Mouse (Mus musculus) neural tube, embryonic 12.5 days (tissue): ENCODE measurements around the gene Dyrk1a. TPM values are rescaled to one million over a fixed set of nuclear protein-coding genes. Genes with fewer than 3 reads are reported as not detected.

Experiments
- ATAC-seq: fragments of 200-750 bp; cut with Nextera tagmentation; 2 replicates; pipeline ENCODE4 v1.8.0; 2017; ENCODE audit warnings: low read depth, mild to moderate bottlenecking, moderate TSS enrichment, moderate library complexity; ENCODE audit not compliant: low FRiP score
- H3K27ac ChIP-seq: fragments of 300-500 bp; sonication (generic); 2 replicates; pipeline ENCODE4 v1.5.1; 2016
- H3K27me3 ChIP-seq: fragments of 300-500 bp; sonication (generic); replicated peaks from 2 replicates; pipeline ENCODE4 v1.6.1; 2016; ENCODE audit warnings: mild to moderate bottlenecking
- H3K36me3 ChIP-seq: fragments of 300-500 bp; sonication (generic); 2 replicates; pipeline ENCODE4 v1.6.1; 2016; ENCODE audit warnings: mild to moderate bottlenecking
- H3K4me1 ChIP-seq: fragments of 300-500 bp; sonication (generic); 2 replicates; pipeline ENCODE4 v1.6.1; 2016
- H3K4me2 ChIP-seq: fragments of 300-500 bp; sonication (generic); replicated peaks from 2 replicates; pipeline ENCODE4 v1.6.1; 2016; ENCODE audit warnings: mild to moderate bottlenecking
- H3K4me3 ChIP-seq: fragments of 300-500 bp; sonication (generic); 2 replicates; pipeline ENCODE4 v1.5.1; 2016
- H3K9ac ChIP-seq: fragments of 300-500 bp; sonication (generic); 2 replicates; pipeline ENCODE4 v1.6.1; 2016; ENCODE audit warnings: mild to moderate bottlenecking
- H3K9me3 ChIP-seq: fragments of 300-500 bp; sonication (generic); 2 replicates; pipeline ENCODE4 v1.6.1; 2016; ENCODE audit warnings: mild to moderate bottlenecking
- WGBS: fragments of 180-500 bp; shearing (Covaris S2); methylation state at CpG from one replicate; pipeline ENCODE4 v1.1.7; 2016; 5-methylcytosine and 5-hydroxymethylcytosine counted together
- polyA plus RNA-seq: library from polyadenylated mRNA; unstranded; fragments of >200 nt; fragmentation: Nextera tagmentation; extraction: Ambion mirVana; gene quantifications from 2 replicates; pipeline ENCODE4 v1.2.1, GENCODE M21; 2016

The Dyrk1a gene
- polyA plus RNA-seq, 1 experiment from 2014 or later: 10.0 TPM

DNA sequence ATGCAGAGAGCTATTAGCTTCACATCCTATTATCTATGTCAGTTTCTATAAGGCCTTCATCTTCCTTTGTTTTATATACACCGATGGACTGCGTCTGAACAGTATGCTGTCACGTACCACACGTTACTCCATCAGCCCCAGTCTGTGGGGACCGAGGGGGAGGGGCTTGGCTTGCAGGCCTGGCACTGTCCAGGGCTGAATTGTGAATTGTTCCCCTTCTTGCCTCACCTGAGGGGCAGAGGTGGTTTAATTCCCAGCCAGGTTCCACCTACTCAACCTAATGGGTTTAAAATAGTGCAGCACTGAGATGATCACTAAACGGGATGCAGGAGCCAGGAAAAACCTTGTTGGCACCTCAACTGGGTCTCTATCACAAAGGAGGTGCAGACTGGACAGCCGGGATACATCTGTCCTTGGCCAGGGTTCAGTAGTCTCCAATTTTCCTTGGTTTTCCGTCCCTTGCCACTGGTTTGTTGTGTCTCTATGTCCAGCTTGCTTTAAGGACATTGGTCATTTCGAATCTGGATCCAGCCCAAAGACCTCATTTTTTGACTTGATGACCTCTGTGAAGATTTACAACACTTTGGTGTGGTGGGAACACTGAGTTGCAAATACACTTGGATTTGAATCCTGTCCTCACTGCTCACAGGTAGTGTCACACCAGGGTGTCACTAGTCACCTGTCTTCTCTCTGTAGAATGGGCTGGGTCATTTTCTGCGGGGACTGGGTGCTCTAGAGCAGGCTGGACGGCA is 2.8 kb upstream of the Dyrk1a start:
- H3K4me1 ChIP-seq: peaks cover 7% of the 10 kb centered on the region
- no peaks in the 10 kb centered on the region for H3K36me3 ChIP-seq
- no peak overlapping the region for H3K4me2 ChIP-seq
- H3K27ac ChIP-seq: no peak overlapping the region
- H3K27me3 ChIP-seq: no peaks in the 10 kb centered on the region
- no peak overlapping the region for H3K9ac ChIP-seq
- no peak overlapping the region for H3K4me3 ChIP-seq
- no peaks in the 10 kb centered on the region for H3K9me3 ChIP-seq
- WGBS: 85% methylated on average over 11 of the region's 11 CpGs
- ATAC-seq: no peak

DNA sequence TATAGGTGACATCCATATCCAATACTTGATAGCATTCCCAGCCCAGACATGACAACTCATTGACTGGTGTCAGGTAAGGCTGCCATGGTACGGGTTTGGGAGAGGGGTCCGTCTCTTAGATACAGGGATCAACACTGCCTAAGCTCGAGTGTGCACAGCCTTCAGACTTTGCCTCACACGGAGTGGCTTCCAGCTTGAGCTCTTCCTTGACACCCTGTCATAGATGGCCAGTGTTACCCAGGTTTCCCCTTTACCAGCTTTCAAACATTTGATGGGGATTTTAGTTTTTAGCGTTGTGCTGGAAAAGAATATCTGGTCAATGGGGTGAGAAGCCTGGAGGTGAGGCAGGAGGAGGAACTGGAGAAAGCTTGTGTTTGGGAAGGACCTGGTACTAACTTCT is 2.1 kb upstream of the Dyrk1a start:
- Histone ChIP-seq H3K4me1 (peaks cover 13% of the 10 kb centered on the region), H3K27ac (no peak overlapping the region), H3K9me3 (no peaks in the 10 kb centered on the region), H3K4me3 (no peak overlapping the region), H3K9ac (no peak overlapping the region), H3K4me2 (no peak overlapping the region), H3K27me3 (no peaks in the 10 kb centered on the region), H3K36me3 (no peaks in the 10 kb centered on the region)
- no peak for ATAC-seq
- WGBS: 77% methylated on average over 5 of the region's 5 CpGs

- H3K9me3 ChIP-seq: no peaks in the 10 kb centered on the region
- ATAC-seq: peak; percentile 87
- peak overlapping the region; percentile 55 for H3K4me2 ChIP-seq
- H3K36me3 ChIP-seq: no peaks in the 10 kb centered on the region
- H3K27me3 ChIP-seq: no peaks in the 10 kb centered on the region
- WGBS: 2% methylated on average over 52 of the region's 53 CpGs
- peak overlapping the region; percentile 99 for H3K4me3 ChIP-seq
- H3K4me1 ChIP-seq: peaks cover 18% of the 10 kb centered on the region
- peak overlapping the region; percentile 74 for H3K9ac ChIP-seq
- peak overlapping the region; percentile 100 for H3K27ac ChIP-seq
These were observed 1.2 kb upstream of the Dyrk1a start for GRCm38 (mm10) chr16:94568335-94569228.

- Histone ChIP-seq H3K9me3 (no peaks in the 10 kb centered on the region), H3K4me2 (peak overlapping the region; percentile 76), H3K4me1 (peaks cover 26% of the 10 kb centered on the region), H3K27ac (peak overlapping the region; percentile 100), H3K36me3 (no peaks in the 10 kb centered on the region), H3K9ac (peak overlapping the region; percentile 100), H3K27me3 (no peaks in the 10 kb centered on the region), H3K4me3 (peak overlapping the region; percentile 99)
- under 1% methylated on average over 65 of the region's 88 CpGs for WGBS
- peak; percentile 5; the same call in 1 of the 2 replicates for ATAC-seq
These were observed 691 bp downstream of the Dyrk1a start for GRCm38 (mm10) chr16:94570361-94571041.

GRCm38 (mm10) chr16:94571111-94571993 is 1.5 kb downstream of the Dyrk1a start:
- Histone ChIP-seq H3K27me3 (no peaks in the 10 kb centered on the region), H3K27ac (peak overlapping the region; percentile 100), H3K4me2 (peak overlapping the region; percentile 76), H3K36me3 (no peaks in the 10 kb centered on the region), H3K4me3 (peak overlapping the region; percentile 99), H3K9me3 (no peaks in the 10 kb centered on the region), H3K9ac (peak overlapping the region; percentile 100), H3K4me1 (peaks cover 35% of the 10 kb centered on the region)
- 33% methylated on average over 10 of the region's 10 CpGs for WGBS
- ATAC-seq: no peak

- H3K9me3 ChIP-seq: no peaks in the 10 kb centered on the region
- H3K27ac ChIP-seq: no peak overlapping the region
- no peaks in the 10 kb centered on the region for H3K36me3 ChIP-seq
- no peak overlapping the region for H3K9ac ChIP-seq
- no peaks in the 10 kb centered on the region for H3K27me3 ChIP-seq
- H3K4me3 ChIP-seq: no peak overlapping the region
- 60% methylated on average over 2 of the region's 2 CpGs for WGBS
- no peak for ATAC-seq
- H3K4me2 ChIP-seq: peak overlapping the region; percentile 47
- H3K4me1 ChIP-seq: peaks cover 36% of the 10 kb centered on the region
These were observed 2.6 kb downstream of the Dyrk1a start for GRCm38 (mm10) chr16:94572422-94572821.

GRCm38 (mm10) chr16:94574025-94574717 is 4.4 kb downstream of the Dyrk1a start:
- Histone ChIP-seq H3K27me3 (no peaks in the 10 kb centered on the region), H3K4me2 (no peak overlapping the region), H3K27ac (no peak overlapping the region), H3K4me1 (peaks cover 36% of the 10 kb centered on the region), H3K9ac (no peak overlapping the region), H3K9me3 (no peaks in the 10 kb centered on the region), H3K36me3 (no peaks in the 10 kb centered on the region), H3K4me3 (no peak overlapping the region)
- no peak for ATAC-seq
- 84% methylated on average over 3 of the region's 3 CpGs for WGBS

GRCm38 (mm10) chr16:94574718-94575094 is 4.9 kb downstream of the Dyrk1a start:
- H3K4me3 ChIP-seq: no peak overlapping the region
- no peaks in the 10 kb centered on the region for H3K27me3 ChIP-seq
- no peaks in the 10 kb centered on the region for H3K9me3 ChIP-seq
- no peaks in the 10 kb centered on the region for H3K36me3 ChIP-seq
- no peak overlapping the region for H3K4me2 ChIP-seq
- ATAC-seq: no peak
- peaks cover 36% of the 10 kb centered on the region for H3K4me1 ChIP-seq
- no peak overlapping the region for H3K27ac ChIP-seq
- H3K9ac ChIP-seq: no peak overlapping the region

DNA sequence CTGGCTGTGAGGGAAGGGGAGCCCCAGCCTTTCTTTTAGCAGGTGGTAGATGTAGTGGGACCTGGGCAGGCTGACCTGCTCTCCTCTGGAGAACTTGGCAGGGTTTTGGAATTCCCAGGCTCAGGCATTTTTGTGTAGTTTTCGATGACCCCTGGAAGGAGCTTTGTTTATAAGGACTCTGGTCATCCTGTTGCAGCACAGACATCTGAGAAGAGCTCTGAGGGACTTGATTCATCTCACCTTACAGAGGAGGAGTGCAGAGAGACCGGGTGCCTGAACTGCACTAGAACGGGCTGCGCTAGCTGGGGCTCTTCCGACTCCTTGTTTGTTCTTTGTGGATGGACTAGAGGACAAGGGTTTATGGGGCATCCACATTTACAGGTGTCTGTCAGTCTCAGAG is 5.9 kb downstream of the Dyrk1a start:
- H3K27ac ChIP-seq: no peak overlapping the region
- peaks cover 38% of the 10 kb centered on the region for H3K4me1 ChIP-seq
- no peaks in the 10 kb centered on the region for H3K9me3 ChIP-seq
- H3K36me3 ChIP-seq: no peaks in the 10 kb centered on the region
- no peak overlapping the region for H3K9ac ChIP-seq
- H3K4me3 ChIP-seq: no peak overlapping the region
- H3K4me2 ChIP-seq: no peak overlapping the region
- ATAC-seq: no peak
- 75% methylated on average over 5 of the region's 5 CpGs for WGBS
- H3K27me3 ChIP-seq: no peaks in the 10 kb centered on the region

- no peak for ATAC-seq
- Histone ChIP-seq H3K4me2 (no peak overlapping the region), H3K9me3 (no peaks in the 10 kb centered on the region), H3K4me1 (peaks cover 25% of the 10 kb centered on the region), H3K27ac (no peak overlapping the region), H3K9ac (no peak overlapping the region), H3K27me3 (no peaks in the 10 kb centered on the region), H3K36me3 (no peaks in the 10 kb centered on the region), H3K4me3 (no peak overlapping the region)
- 94% methylated on average over 4 of the region's 4 CpGs for WGBS
These were observed 9.5 kb downstream of the Dyrk1a start for GRCm38 (mm10) chr16:94579348-94579747.

DNA sequence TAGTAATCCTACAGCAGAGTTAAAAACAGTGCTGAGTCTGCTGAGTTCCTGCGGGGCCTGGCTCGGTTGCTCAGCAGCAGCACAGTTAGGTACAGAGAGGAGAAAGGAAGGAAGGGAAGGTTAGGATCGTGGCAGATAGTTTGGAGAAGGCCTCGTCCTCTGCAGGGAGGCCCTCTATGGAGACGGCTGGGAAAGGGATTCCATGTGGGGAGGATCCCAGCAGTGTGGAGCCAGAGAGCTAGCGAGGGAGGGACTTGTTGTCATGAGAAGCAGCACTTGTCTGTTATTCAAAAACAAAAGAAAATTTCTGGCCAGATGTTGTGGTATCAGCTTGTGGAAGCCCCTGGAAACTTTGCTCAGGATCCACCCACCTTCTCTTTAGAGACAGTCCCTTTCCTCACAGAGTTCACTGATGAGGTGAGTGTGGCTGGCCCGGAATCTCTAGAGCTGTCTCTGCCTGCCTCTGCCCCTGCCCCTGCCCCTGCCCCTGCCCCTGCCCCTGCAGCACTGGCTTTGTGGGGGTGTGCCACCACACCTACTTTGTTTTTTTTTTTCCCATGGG is 11.1 kb downstream of the Dyrk1a start:
- ATAC-seq: no peak
- WGBS: 36% methylated on average over 7 of the region's 7 CpGs
- no peak overlapping the region for H3K4me2 ChIP-seq
- peaks cover 15% of the 10 kb centered on the region for H3K4me1 ChIP-seq
- H3K27me3 ChIP-seq: no peaks in the 10 kb centered on the region
- H3K27ac ChIP-seq: no peak overlapping the region
- no peaks in the 10 kb centered on the region for H3K36me3 ChIP-seq
- no peak overlapping the region for H3K9ac ChIP-seq
- no peaks in the 10 kb centered on the region for H3K9me3 ChIP-seq
- no peak overlapping the region for H3K4me3 ChIP-seq
